Mouse (Mus musculus) left cerebral cortex, postnatal 14 days (tissue): ENCODE measurements around the gene Fggy. TPM values are rescaled to one million over a fixed set of nuclear protein-coding genes. Genes with fewer than 3 reads are reported as not detected.
A peak's percentile ranks its signal among the peaks of the same experiment; 100 is the strongest.

Source experiments
- DNase-seq, 2 experiments: peaks; one replicate each; pipeline ENCODE4 v3.0.0; 2021 to 2022; ENCODE audit warnings: low spot score in 2 of 2, mixed read lengths in 1 of 2
- intact Hi-C: fragments of 180-260 bp; cut with DNase I; formaldehyde crosslinking; loops from one replicate; pipeline ENCODE4 v1.15.1; 2025
- total RNA-seq, 2 experiments: library from RNA; stranded (reverse); gene quantifications; 2 replicates each; pipeline ENCODE4 v1.2.3; 2021

Fggy gene
- total RNA-seq, 2 experiments from 2014 or later = 15.9 to 17.2 TPM

GRCm38 (mm10) chr4:95652044-95652443, 94.7 kb downstream of the Fggy start:
- DNase-seq = no peak
- intact Hi-C loops = no loop called here

GRCm38 (mm10) chr4:95653296-95653912, 96.1 kb downstream of the Fggy start:
- DNase-seq = peak in 1 of 2 experiments; percentile 16
- intact Hi-C loops = no loop called here

GRCm38 (mm10) chr4:95653913-95654301, 96.6 kb downstream of the Fggy start:
- DNase-seq = no peak
- intact Hi-C loops = no loop called here

GRCm38 (mm10) chr4:95659024-95659423, 101.7 kb downstream of the Fggy start:
- intact Hi-C loops = no loop called here

GRCm38 (mm10) chr4:95663596-95663995, 106.3 kb downstream of the Fggy start:
- DNase-seq = no peak

More at GRCm38 (mm10) chr4:95659024-95659423, 101.7 kb downstream of the Fggy start:
- no peak for DNase-seq

GRCm38 (mm10) chr4:95664327-95664726, 107.0 kb downstream of the Fggy start:
- no peak for DNase-seq
- intact Hi-C loops = no loop called here

More at GRCm38 (mm10) chr4:95663596-95663995, 106.3 kb downstream of the Fggy start:
- intact Hi-C loops = no loop called here

GRCm38 (mm10) chr4:95666284-95666889, 109.1 kb downstream of the Fggy start:
- intact Hi-C loops = no loop called here
- DNase-seq = no peak

- peak in 1 of 2 experiments; percentile 37 for DNase-seq
- intact Hi-C loops = no loop called here
Measured at GRCm38 (mm10) chr4:95666896-95667295, 109.6 kb downstream of the Fggy start.

- intact Hi-C loops = no loop called here
- no peak for DNase-seq
Measured at GRCm38 (mm10) chr4:95667595-95667994, 110.3 kb downstream of the Fggy start.

GRCm38 (mm10) chr4:95668543-95668942, 111.2 kb downstream of the Fggy start:
- no peak for DNase-seq
- intact Hi-C loops = no loop called here

GRCm38 (mm10) chr4:95669336-95669735, 112.0 kb downstream of the Fggy start:
- no peak for DNase-seq

GRCm38 (mm10) chr4:95670559-95670958, 113.3 kb downstream of the Fggy start:
- no peak for DNase-seq
- intact Hi-C loops = no loop called here

More at GRCm38 (mm10) chr4:95669336-95669735, 112.0 kb downstream of the Fggy start:
- intact Hi-C loops = no loop called here

- no peak for DNase-seq
- intact Hi-C loops = no loop called here
Measured at GRCm38 (mm10) chr4:95672039-95672438, 114.7 kb downstream of the Fggy start.

GRCm38 (mm10) chr4:95676390-95676789, 119.1 kb downstream of the Fggy start:
- intact Hi-C loops = no loop called here

GRCm38 (mm10) chr4:95680756-95681449, 123.6 kb downstream of the Fggy start:
- DNase-seq = no peak
- intact Hi-C loops = no loop called here

More at GRCm38 (mm10) chr4:95676390-95676789, 119.1 kb downstream of the Fggy start:
- DNase-seq = no peak

- DNase-seq = peak in 1 of 2 experiments; percentile 11
- intact Hi-C loops = no loop called here
Measured at GRCm38 (mm10) chr4:95684522-95685080, 127.3 kb downstream of the Fggy start.

- intact Hi-C loops = no loop called here
- DNase-seq = no peak
Measured at GRCm38 (mm10) chr4:95686775-95687174, 129.5 kb downstream of the Fggy start.

GRCm38 (mm10) chr4:95687350-95687749, 130.0 kb downstream of the Fggy start:
- DNase-seq = no peak
- intact Hi-C loops = no loop called here

- intact Hi-C loops = no loop called here
Measured at GRCm38 (mm10) chr4:95688159-95688558, 130.9 kb downstream of the Fggy start.

GRCm38 (mm10) chr4:95700366-95700765, 143.1 kb downstream of the Fggy start:
- intact Hi-C loops = no loop called here

More at GRCm38 (mm10) chr4:95688159-95688558, 130.9 kb downstream of the Fggy start:
- DNase-seq = no peak

More at GRCm38 (mm10) chr4:95700366-95700765, 143.1 kb downstream of the Fggy start:
- DNase-seq = no peak
